Mouse (Mus musculus): ENCODE data around the gene Brpf3. TPM values are rescaled to one million over a fixed set of nuclear protein-coding genes. Genes with fewer than 3 reads are reported as not detected.
A peak's percentile ranks its signal among the peaks of the same experiment; 100 is the strongest.
"Not testable (repeated sequence)": the region's sequence is repeated elsewhere in the genome, so short reads cannot be mapped to it uniquely, and the experiment has no call there.

Gene Brpf3
- polyA plus RNA-seq, 1 experiment from 2014 or later = 5.2 TPM

- Histone ChIP-seq H3K27ac (no peak overlapping the region), H3K4me2 (no peak overlapping the region), H3K4me3 (no peak overlapping the region), H3K36me3 (peaks cover 40% of the 10 kb centered on the region), H3K4me1 (replicated peaks) (peaks cover 17% of the 10 kb centered on the region; the same call in 1 of the 2 replicates), H3K9me3 (replicated peaks) (no peaks in the 10 kb centered on the region), H3K27me3 (no peaks in the 10 kb centered on the region), H3K9ac (no peak overlapping the region)
- ATAC-seq (replicated peaks; ENCODE audit: insufficient number of reproducible peaks, insufficient read depth, low FRiP score, low read depth) = no peak
- 73% methylated on average over 3 of the region's 3 CpGs for WGBS
Measured at GRCm38 (mm10) chr17:28832875-28833274, 32.0 kb downstream of the Brpf3 start.

GRCm38 (mm10) chr17:28834676-28835075, 33.8 kb downstream of the Brpf3 start:
- no peak overlapping the region for H3K4me3 ChIP-seq
- peaks cover 17% of the 10 kb centered on the region; the same call in 1 of the 2 replicates for H3K4me1 ChIP-seq (replicated peaks)
- H3K9me3 ChIP-seq (replicated peaks) = no peaks in the 10 kb centered on the region
- H3K4me2 ChIP-seq = no peak overlapping the region
- 50% methylated on average over 10 of the region's 10 CpGs for WGBS
- no peak overlapping the region for H3K27ac ChIP-seq
- no peaks in the 10 kb centered on the region for H3K27me3 ChIP-seq
- H3K9ac ChIP-seq = no peak overlapping the region
- peaks cover 38% of the 10 kb centered on the region for H3K36me3 ChIP-seq
- ATAC-seq (replicated peaks; ENCODE audit: insufficient number of reproducible peaks, insufficient read depth, low FRiP score, low read depth) = no peak

DNA sequence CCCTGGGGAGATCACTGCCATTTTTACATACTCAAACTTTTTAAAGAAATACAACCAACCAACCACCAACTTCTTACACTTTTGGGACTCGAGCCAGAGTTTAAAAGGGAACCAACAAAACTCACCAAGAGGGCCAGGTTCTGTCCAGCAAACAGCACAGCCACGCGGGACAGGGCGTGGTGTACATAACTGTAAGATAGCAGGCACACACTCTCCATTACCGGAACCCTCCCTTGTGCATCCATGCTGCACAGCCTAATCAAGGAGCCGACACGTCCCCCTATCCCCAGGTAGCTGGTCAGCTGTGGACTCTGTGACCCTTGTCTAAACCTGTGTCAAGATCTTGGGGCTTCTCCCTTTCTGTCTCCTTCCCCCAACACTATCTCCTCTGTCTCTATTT, 37.0 kb downstream of the Brpf3 start:
- WGBS = 80% methylated on average over 7 of the region's 7 CpGs
- no peak overlapping the region for H3K4me2 ChIP-seq
- H3K4me3 ChIP-seq = no peak overlapping the region
- H3K27me3 ChIP-seq = no peaks in the 10 kb centered on the region
- no peaks in the 10 kb centered on the region for H3K9me3 ChIP-seq (replicated peaks)
- no peak overlapping the region for H3K27ac ChIP-seq
- no peak overlapping the region for H3K9ac ChIP-seq
- no peak for ATAC-seq (replicated peaks; ENCODE audit: insufficient number of reproducible peaks, insufficient read depth, low FRiP score, low read depth)
- peaks cover 10% of the 10 kb centered on the region; the same call in 1 of the 2 replicates for H3K4me1 ChIP-seq (replicated peaks)
- peaks cover 38% of the 10 kb centered on the region for H3K36me3 ChIP-seq

GRCm38 (mm10) chr17:28841947-28842346, 41.1 kb downstream of the Brpf3 start:
- H3K9ac ChIP-seq; H3K4me3 ChIP-seq; H3K9me3 ChIP-seq (replicated peaks); H3K27ac ChIP-seq; ATAC-seq (replicated peaks; ENCODE audit: insufficient number of reproducible peaks, insufficient read depth, low FRiP score, low read depth); H3K27me3 ChIP-seq; H3K4me2 ChIP-seq; H3K4me1 ChIP-seq (replicated peaks): not testable (repeated sequence)
- H3K36me3 ChIP-seq = peaks cover 19% of the 10 kb centered on the region
- WGBS = 95% methylated on average over 4 of the region's 4 CpGs

DNA sequence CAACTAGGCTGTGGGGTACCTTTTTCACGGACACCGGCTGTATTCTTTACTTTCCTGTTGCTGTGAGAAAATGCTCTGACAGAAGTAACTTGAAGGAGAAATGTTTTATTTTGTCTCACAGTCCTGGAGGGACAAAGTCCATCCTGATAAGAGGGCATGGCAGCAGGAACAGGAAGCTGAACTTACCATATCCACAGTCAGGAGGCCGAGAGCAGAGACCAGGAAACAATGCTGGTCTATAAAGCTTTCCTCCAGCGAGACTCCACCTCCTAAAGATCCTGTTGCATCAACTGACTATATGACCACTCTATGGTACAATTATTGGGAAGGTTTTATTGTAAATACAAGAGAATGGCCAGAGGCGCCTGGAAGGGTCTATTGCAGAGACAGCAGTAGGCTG, 42.8 kb downstream of the Brpf3 start:
- Histone ChIP-seq H3K9me3 (replicated peaks) (no peaks in the 10 kb centered on the region), H3K4me2 (no peak overlapping the region), H3K27ac (no peak overlapping the region), H3K27me3 (no peaks in the 10 kb centered on the region), H3K4me1 (replicated peaks) (peaks cover 11% of the 10 kb centered on the region), H3K36me3 (peaks cover 4% of the 10 kb centered on the region; the same call in 1 of the 2 replicates), H3K9ac (no peak overlapping the region), H3K4me3 (no peak overlapping the region)
- ATAC-seq (replicated peaks; ENCODE audit: insufficient number of reproducible peaks, insufficient read depth, low FRiP score, low read depth) = no peak
- 82% methylated on average over 5 of the region's 5 CpGs for WGBS

DNA sequence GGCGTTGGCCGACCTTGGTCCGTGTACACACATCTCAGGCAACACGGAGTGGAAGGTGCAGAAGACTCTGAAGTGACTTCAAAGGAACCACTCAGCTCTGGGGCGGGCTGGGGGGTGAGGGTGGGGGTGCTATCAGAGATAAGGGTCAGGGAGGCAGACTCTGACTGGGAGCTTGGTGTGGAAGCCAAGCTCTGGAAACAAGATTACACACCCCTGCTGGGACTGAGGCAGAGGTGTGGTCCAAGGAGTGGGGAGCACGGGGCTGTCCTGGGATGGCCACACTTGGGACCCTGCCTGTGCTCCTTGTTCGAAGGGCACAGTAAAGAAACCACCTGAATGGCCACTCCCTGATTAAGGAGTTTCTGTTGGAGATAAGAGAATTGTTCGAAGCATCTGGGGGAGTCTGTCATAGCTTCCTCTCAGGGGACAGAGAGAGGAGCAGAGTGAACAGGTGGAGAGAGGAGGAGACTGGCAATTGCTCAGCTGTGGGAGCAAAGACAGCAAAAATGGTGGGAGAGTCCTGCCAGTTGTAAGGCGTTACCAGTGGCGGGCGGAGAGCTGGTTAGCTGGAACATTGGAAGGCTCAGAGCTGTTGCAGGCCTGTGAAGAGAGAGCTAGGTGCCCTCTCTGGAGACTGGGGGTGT, 46.2 kb downstream of the Brpf3 start:
- Histone ChIP-seq H3K4me2 (peak overlapping the region; percentile 2; the same call in 1 of the 2 replicates), H3K27me3 (no peaks in the 10 kb centered on the region), H3K36me3 (no peaks in the 10 kb centered on the region), H3K4me1 (replicated peaks) (peaks cover 11% of the 10 kb centered on the region), H3K4me3 (no peak overlapping the region), H3K9ac (no peak overlapping the region), H3K9me3 (replicated peaks) (no peaks in the 10 kb centered on the region), H3K27ac (no peak overlapping the region)
- ATAC-seq (replicated peaks; ENCODE audit: insufficient number of reproducible peaks, insufficient read depth, low FRiP score, low read depth) = no peak
- WGBS = 31% methylated on average over 11 of the region's 11 CpGs

DNA sequence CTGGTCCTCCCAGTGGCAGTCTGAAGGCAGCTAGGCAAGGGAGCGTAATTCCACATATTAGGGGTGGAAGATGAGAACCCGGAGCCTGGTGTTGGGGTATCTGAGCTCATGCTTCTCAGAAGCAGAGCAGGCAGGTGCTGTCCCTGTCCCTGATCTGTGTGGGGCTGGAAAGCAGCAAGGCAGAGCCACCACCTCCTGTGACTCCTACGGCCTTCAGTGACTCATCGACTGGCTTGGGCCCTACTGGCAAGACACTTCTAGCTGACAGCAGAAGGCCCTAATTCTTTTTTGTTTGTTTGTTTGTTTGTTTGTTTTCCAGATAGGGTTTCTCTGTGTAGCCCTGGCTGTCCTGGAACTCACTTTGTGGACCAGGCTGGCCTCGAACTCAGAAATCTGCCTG, 49.6 kb downstream of the Brpf3 start:
- ATAC-seq (replicated peaks; ENCODE audit: insufficient number of reproducible peaks, insufficient read depth, low FRiP score, low read depth) = no peak
- H3K4me1 ChIP-seq (replicated peaks) = peaks cover 11% of the 10 kb centered on the region
- no peaks in the 10 kb centered on the region for H3K9me3 ChIP-seq (replicated peaks)
- H3K27ac ChIP-seq = no peak overlapping the region
- no peaks in the 10 kb centered on the region for H3K27me3 ChIP-seq
- 83% methylated on average over 5 of the region's 5 CpGs for WGBS
- no peak overlapping the region for H3K9ac ChIP-seq
- no peaks in the 10 kb centered on the region for H3K36me3 ChIP-seq
- H3K4me3 ChIP-seq = no peak overlapping the region
- H3K4me2 ChIP-seq = no peak overlapping the region

DNA sequence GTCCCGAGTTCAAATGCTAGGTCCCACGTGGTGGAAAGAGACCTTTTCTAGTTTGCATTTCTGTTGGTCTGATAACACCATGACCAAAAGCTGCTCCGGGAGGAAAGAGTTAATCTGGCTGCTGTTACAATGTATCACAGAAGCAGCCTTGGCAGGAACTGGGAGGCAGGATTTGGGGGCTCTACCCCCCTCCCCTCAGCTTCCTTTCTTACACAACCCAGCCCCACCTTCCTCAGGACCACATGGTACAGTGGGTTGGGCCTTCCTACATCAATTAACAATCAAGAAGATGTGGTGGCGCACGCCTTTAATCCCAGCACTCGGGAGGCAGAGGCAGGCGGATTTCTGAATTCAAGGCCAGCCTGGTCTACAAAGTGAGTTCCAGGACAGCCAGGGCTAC, 53.5 kb downstream of the Brpf3 start:
- Histone ChIP-seq H3K9me3 (replicated peaks) (no peaks in the 10 kb centered on the region), H3K36me3 (no peaks in the 10 kb centered on the region), H3K4me1 (replicated peaks) (no peaks in the 10 kb centered on the region), H3K27me3 (no peaks in the 10 kb centered on the region), H3K4me3 (no peak overlapping the region), H3K9ac (no peak overlapping the region), H3K4me2 (no peak overlapping the region), H3K27ac (no peak overlapping the region)
- 79% methylated on average over 7 of the region's 7 CpGs for WGBS
- no peak for ATAC-seq (replicated peaks; ENCODE audit: insufficient number of reproducible peaks, insufficient read depth, low FRiP score, low read depth)

- no peak overlapping the region for H3K9ac ChIP-seq
- H3K36me3 ChIP-seq = no peaks in the 10 kb centered on the region
- no peak overlapping the region for H3K4me2 ChIP-seq
- H3K9me3 ChIP-seq (replicated peaks) = no peaks in the 10 kb centered on the region
- H3K4me1 ChIP-seq (replicated peaks) = no peaks in the 10 kb centered on the region
- 68% methylated on average over 9 of the region's 9 CpGs for WGBS
- H3K4me3 ChIP-seq = no peak overlapping the region
- H3K27ac ChIP-seq = no peak overlapping the region
- no peak for ATAC-seq (replicated peaks; ENCODE audit: insufficient number of reproducible peaks, insufficient read depth, low FRiP score, low read depth)
- no peaks in the 10 kb centered on the region for H3K27me3 ChIP-seq
Measured at GRCm38 (mm10) chr17:28855166-28855885, 54.4 kb downstream of the Brpf3 start.

DNA sequence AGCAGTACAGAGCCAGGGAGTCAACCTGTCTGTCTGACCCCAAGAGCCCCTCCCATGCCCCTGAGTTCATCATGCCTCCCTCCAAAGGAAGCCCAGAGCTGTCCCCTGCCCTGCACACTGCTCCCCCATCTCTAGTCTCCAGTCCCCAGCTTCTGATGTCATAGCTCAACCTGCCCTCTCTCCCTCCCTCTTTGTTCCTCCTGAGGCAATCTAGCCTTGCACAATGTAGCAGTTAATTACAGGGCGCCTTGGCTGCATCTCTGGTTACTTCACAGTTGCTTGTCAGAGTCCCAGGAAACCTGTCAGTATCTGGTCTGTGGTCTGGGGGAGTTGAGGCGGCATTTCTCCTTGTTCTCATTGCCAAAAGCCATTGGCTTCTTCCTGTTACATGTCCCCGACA, 55.1 kb downstream of the Brpf3 start:
- no peak overlapping the region for H3K4me2 ChIP-seq
- no peak overlapping the region for H3K4me3 ChIP-seq
- WGBS = 60% methylated on average over 3 of the region's 3 CpGs
- ATAC-seq (replicated peaks; ENCODE audit: insufficient number of reproducible peaks, insufficient read depth, low FRiP score, low read depth) = no peak
- H3K9me3 ChIP-seq (replicated peaks) = no peaks in the 10 kb centered on the region
- H3K27me3 ChIP-seq = no peaks in the 10 kb centered on the region
- no peaks in the 10 kb centered on the region for H3K36me3 ChIP-seq
- H3K9ac ChIP-seq = no peak overlapping the region
- no peak overlapping the region for H3K27ac ChIP-seq
- no peaks in the 10 kb centered on the region for H3K4me1 ChIP-seq (replicated peaks)

DNA sequence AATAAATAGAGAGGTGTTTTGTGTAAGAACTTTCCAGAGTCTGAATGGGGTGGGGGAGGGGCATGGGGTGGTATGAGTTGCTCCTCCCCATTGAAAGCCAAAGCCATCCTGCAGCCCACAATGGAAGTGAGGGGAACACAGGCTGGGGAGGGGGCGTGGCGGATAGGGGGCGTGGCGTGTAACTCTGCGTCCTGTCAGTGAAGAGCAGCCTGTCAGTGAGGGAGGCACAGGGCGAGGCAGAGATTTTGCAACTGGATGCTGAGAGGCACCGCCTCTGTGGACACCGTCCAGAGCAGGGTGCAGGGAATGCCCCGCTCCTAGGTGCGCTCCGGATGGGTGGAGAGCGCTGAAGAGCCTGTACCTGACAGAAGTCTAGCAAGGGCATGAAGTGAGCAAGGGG, 57.3 kb downstream of the Brpf3 start, which contains the start of gene Pnpla1:
Gene Pnpla1 (plus strand): TSS at position 207 of the 400 bp plus-strand sequence.
- Histone ChIP-seq H3K9me3 (replicated peaks) (no peaks in the 10 kb centered on the region), H3K27me3 (no peaks in the 10 kb centered on the region), H3K27ac (no peak within 1 kb of the TSS), H3K4me1 (replicated peaks) (no peaks in the 10 kb centered on the region), H3K4me2 (no peak within 1 kb of the TSS), H3K36me3 (no peaks in the 10 kb centered on the region), H3K9ac (no peak within 1 kb of the TSS), H3K4me3 (no peak within 1 kb of the TSS)
- 33% methylated on average over 12 of the region's 12 CpGs for WGBS
- ATAC-seq (replicated peaks; ENCODE audit: insufficient number of reproducible peaks, insufficient read depth, low FRiP score, low read depth) = no peak

GRCm38 (mm10) chr17:28863926-28864325, 63.0 kb downstream of the Brpf3 start:
- Histone ChIP-seq H3K27ac (no peak overlapping the region), H3K4me1 (replicated peaks) (no peaks in the 10 kb centered on the region)
- 58% methylated on average over 7 of the region's 7 CpGs for WGBS

More at GRCm38 (mm10) chr17:28863926-28864325, 63.0 kb downstream of the Brpf3 start:
- Histone ChIP-seq H3K9ac (no peak overlapping the region), H3K4me2 (no peak overlapping the region), H3K4me3 (no peak overlapping the region), H3K27me3 (no peaks in the 10 kb centered on the region), H3K36me3 (no peaks in the 10 kb centered on the region), H3K9me3 (replicated peaks) (no peaks in the 10 kb centered on the region)
- no peak for ATAC-seq (replicated peaks; ENCODE audit: insufficient number of reproducible peaks, insufficient read depth, low FRiP score, low read depth)

All from heart, embryonic 15.5 days (tissue).